Mouse (Mus musculus) inflammation-experienced regulatory T-cells (primary cell): Measurements from ENCODE around the gene Spaca3. TPM values are rescaled to one million over a fixed set of nuclear protein-coding genes. Genes with fewer than 3 reads are reported as not detected.

ENCODE experiments used
- polyA plus RNA-seq, 2 experiments: library from polyadenylated mRNA; unstranded; fragments of 100-300 nt; shearing (Covaris generic); gene quantifications; one replicate each; pipeline ENCODE4 v1.2.1; 2017

Spaca3 gene
- polyA plus RNA-seq = not detected

DNA sequence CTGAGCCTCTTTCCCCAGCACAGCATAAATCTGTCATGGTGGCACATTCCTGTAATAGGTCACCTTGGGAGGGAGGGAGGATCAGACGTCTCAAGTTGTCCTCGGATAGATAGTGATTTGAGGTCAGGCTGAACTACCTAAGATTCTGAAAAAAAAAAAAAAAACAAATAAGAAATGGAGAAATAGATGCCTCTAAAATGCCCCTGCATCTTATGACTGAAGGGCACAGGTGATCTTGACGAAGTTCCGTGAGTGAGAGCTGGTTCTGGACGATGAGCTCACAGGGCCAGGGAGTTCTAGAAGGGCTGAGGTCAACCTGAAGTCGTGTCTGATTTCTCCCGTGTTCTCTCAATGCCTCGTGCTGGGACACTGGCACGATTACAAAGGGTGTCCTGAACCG lies at the start of gene Spaca3:
Gene Spaca3 (plus strand): TSS at position 301 of the 400 bp plus-strand sequence.

DNA sequence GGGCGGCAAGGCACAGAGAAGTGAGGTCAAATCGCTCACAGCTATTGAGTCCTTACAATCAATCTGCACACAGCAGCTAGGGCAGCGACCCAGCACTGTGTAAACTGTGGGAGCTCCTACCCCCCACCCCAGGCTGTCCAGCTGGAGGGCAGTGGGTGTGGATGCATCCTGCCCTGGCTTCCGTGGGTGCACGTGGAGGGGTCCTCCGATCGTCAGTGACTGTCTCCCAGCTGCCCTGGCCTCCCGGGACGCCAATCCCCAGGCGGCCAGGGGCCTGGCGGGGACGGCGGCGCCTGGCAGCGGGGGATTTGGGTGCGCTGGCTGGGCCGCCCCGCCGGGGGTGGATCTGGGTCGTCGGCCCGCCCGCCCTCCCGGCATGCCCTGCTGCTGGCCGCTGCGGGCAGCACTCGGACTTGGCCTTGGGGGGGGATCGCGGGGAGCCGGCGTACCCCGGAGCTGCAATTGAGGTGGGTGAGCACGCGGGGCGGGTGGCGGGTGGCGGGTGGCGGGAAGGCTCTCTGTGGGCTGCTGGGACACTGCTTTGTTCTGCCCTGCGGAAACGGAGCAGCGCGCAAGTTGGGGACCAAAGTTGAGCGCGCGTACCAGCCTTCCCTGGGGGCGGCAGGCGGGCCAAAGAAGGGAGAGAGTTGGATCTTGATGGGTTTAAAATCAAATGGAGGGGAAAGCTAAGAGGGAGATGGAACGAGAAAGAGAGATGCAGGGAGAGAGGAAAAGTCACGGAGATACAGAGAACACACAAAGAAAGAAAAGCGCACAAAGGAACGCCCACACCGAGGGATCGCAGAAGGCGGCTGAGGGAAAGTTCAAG lies 48.0 kb upstream of the Spaca3 start, which contains the start of gene Tmem98:
Gene Tmem98 (plus strand): TSS at position 183 of the 829 bp plus-strand sequence.

Other genes starting within 250 kb of the Spaca3 start
- gene Myo1d, start 78.3 kb upstream of the Spaca3 start, polyA plus RNA-seq = 1 to 10 TPM; 3.5 to 3.7 TPM
- gene Tmem98, start 48.2 kb upstream of the Spaca3 start, polyA plus RNA-seq = under 1 TPM in 1 of 2 experiments, not detected in 1; 0.29 TPM